Mouse (Mus musculus) myocyte (in vitro differentiated cells): ENCODE data around the gene Agfg2. TPM values are rescaled to one million over a fixed set of nuclear protein-coding genes. Genes with fewer than 3 reads are reported as not detected.
A peak's percentile ranks its signal among the peaks of the same experiment; 100 is the strongest.
"Not testable (repeated sequence)": the region's sequence is repeated elsewhere in the genome, so short reads cannot be mapped to it uniquely, and the experiment has no call there.

Source experiments
- H3K27me3 ChIP-seq: one replicate; pipeline ENCODE4 v1.6.1; 2011; ENCODE audit not compliant: control insufficient read depth, insufficient read depth, insufficient read length
- H3K36me3 ChIP-seq: one replicate; pipeline ENCODE4 v1.6.1; 2011; ENCODE audit not compliant: control insufficient read depth, insufficient read depth
- H3K4me2 ChIP-seq: one replicate; pipeline ENCODE4 v1.6.1; 2011; ENCODE audit warnings: low read depth, control low read depth
- H3K4me3 ChIP-seq: one replicate; pipeline ENCODE4 v1.5.1; 2011; ENCODE audit warnings: mild to moderate bottlenecking, control low read depth, moderate library complexity
- H3K79me2 ChIP-seq: one replicate; pipeline ENCODE4 v1.6.1; 2011; ENCODE audit not compliant: control insufficient read depth, insufficient read depth
- H3ac ChIP-seq: one replicate; pipeline ENCODE4 v1.6.1; 2011; ENCODE audit not compliant: control insufficient read depth, insufficient read length
- CEBPB ChIP-seq: IDR thresholded peaks from 2 replicates; pipeline ENCODE4 v1.6.1; 2011; ENCODE audit warnings: mild to moderate bottlenecking, moderate library complexity; ENCODE audit not compliant: poor library complexity, insufficient read depth, severe bottlenecking
- E2F4 ChIP-seq: IDR thresholded peaks from one replicate; pipeline ENCODE4 v1.6.1; 2011; ENCODE audit warnings: mild to moderate bottlenecking, control low read depth, moderate library complexity; ENCODE audit not compliant: insufficient read depth
- MAX ChIP-seq: IDR thresholded peaks from one replicate; pipeline ENCODE4 v1.6.1; 2011; ENCODE audit warnings: low read depth, mild to moderate bottlenecking, control low read depth
- MYOD1 ChIP-seq, 3 experiments: IDR thresholded peaks; one replicate each; pipeline ENCODE4 v1.6.1; 2011; ENCODE audit warnings: control low read depth in 2 of 3, low read depth in 2 of 3, mild to moderate bottlenecking in 2 of 3, moderate library complexity in 1 of 3; ENCODE audit not compliant: insufficient read length in 2 of 3, control insufficient read depth in 1 of 3
- MYOG ChIP-seq, 3 experiments: IDR thresholded peaks; one replicate each; pipeline ENCODE4 v1.6.1; 2011; ENCODE audit warnings: control low read depth in 2 of 3, low read depth in 2 of 3, mild to moderate bottlenecking in 2 of 3; ENCODE audit not compliant: insufficient read length in 2 of 3, control insufficient read depth in 1 of 3, insufficient read depth in 1 of 3
- POLR2A ChIP-seq: IDR thresholded peaks from one replicate; pipeline ENCODE4 v1.6.1; 2011; ENCODE audit warnings: low read depth, mild to moderate bottlenecking, control low read depth, moderate library complexity; ENCODE audit not compliant: insufficient read length
- POLR2AphosphoS2 ChIP-seq: IDR thresholded peaks from one replicate; pipeline ENCODE4 v1.6.1; 2011; ENCODE audit warnings: low read depth, control low read depth; ENCODE audit not compliant: insufficient read length
- REST ChIP-seq: IDR thresholded peaks from one replicate; pipeline ENCODE4 v1.6.1; 2011; ENCODE audit warnings: mild to moderate bottlenecking, control low read depth, moderate library complexity; ENCODE audit not compliant: insufficient read depth, insufficient read length
- SRF ChIP-seq: IDR thresholded peaks from one replicate; pipeline ENCODE4 v1.6.1; 2011; ENCODE audit warnings: low read depth; ENCODE audit not compliant: control insufficient read depth, insufficient read length
- TCF12 ChIP-seq: IDR thresholded peaks from one replicate; pipeline ENCODE4 v1.6.1; 2011; ENCODE audit warnings: mild to moderate bottlenecking, control low read depth; ENCODE audit not compliant: poor library complexity, insufficient read depth, severe bottlenecking
- TCF3 ChIP-seq: IDR thresholded peaks from one replicate; pipeline ENCODE4 v1.6.1; 2011; ENCODE audit warnings: low read depth, control low read depth; ENCODE audit not compliant: insufficient read length
- USF1 ChIP-seq: IDR thresholded peaks from one replicate; pipeline ENCODE4 v1.6.1; 2011; ENCODE audit warnings: low read depth, mild to moderate bottlenecking, control low read depth, moderate library complexity
- polyA plus RNA-seq: library from polyadenylated mRNA; unstranded; fragments of >200 nt; fragmentation: generic; extraction: Trizol; gene quantifications from one replicate; pipeline ENCODE4 v1.2.1, GENCODE M21; 2012; ENCODE audit warnings: missing spikeins

The Agfg2 gene
- polyA plus RNA-seq, result 8.7 TPM

DNA sequence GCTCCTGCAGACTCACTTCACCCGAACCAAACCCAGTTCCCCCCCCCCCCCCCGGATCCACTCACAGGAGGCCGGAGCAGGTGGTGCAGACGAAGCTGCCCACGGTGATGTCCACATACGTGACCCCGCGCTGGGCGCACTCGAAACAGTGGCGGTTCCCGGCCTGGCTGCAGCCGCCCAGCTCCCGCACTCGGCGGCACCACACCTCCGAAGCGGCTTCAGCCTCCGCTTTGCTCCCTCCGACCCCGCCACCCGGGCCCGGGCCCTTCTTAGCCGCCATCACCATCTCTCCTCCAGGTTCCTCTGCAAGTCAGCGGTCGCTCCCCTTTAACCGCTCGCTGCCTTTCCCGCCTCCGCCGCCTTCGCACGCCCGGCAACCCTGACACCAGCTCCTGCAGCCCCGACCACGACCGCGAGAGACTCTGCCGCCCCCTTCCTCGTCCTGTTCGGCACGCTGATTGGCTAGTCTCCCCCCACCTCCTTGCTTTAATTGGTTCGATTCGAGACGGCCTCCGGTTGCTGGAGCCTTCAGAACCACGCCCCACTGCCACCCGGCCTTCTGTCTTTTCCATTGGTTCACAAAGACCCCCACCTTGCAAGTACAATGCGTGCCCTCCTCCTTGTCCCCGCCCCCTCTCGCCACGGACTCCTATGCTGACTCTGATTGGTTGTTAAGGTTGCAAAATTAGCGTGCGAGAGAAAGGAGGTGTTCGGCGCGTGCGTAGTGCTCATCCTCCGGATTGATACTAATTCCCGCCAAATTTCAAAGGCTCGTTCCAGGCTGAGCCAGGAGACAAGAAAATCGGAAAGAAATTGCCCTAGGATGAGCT lies at the start of gene Agfg2:
TSS of gene Agfg2 (minus strand) at position 433 of the 830 bp plus-strand sequence.
- Histone ChIP-seq H3K27me3 (no peaks in the 10 kb centered on the region), H3K4me3 (peak within 1 kb of the TSS; percentile 57), H3K79me2 (peaks cover 26% of the 10 kb centered on the region), H3ac (peak within 1 kb of the TSS; percentile 56), H3K4me2 (peak within 1 kb of the TSS; percentile 95), H3K36me3 (no peaks in the 10 kb centered on the region)
- TF ChIP-seq MAX, result no peak
- no peak for TF ChIP-seq REST
- no peak for TF ChIP-seq MYOG (IDR thresholded peaks at IDR 0.05; ENCODE audit: control insufficient read depth in 1 of 3, insufficient read depth in 1 of 3, insufficient read length in 2 of 3, low read depth in 2 of 3)
- no peak for TF ChIP-seq CEBPB
- TF ChIP-seq TCF3, result no peak
- no peak for TF ChIP-seq SRF
- TF ChIP-seq TCF12, result no peak
- peak; percentile 42 for TF ChIP-seq POLR2AphosphoS2
- peak; percentile 70 for TF ChIP-seq E2F4
- peak; percentile 64 for TF ChIP-seq POLR2A
- TF ChIP-seq USF1, result no peak

GRCm38 (mm10) chr5:137733638-137734288 lies 49.2 kb upstream of the Agfg2 start:
- Histone ChIP-seq H3K79me2 (no peaks in the 10 kb centered on the region), H3K27me3 (no peaks in the 10 kb centered on the region), H3K4me2 (no peak overlapping the region), H3ac (no peak overlapping the region), H3K4me3 (no peak overlapping the region), H3K36me3 (no peaks in the 10 kb centered on the region)
- TF ChIP-seq POLR2AphosphoS2 (no peak), MYOG (IDR thresholded peaks at IDR 0.05; ENCODE audit: control insufficient read depth in 1 of 3, insufficient read depth in 1 of 3, insufficient read length in 2 of 3, low read depth in 2 of 3) (no peak), TCF3 (no peak), POLR2A (no peak), MYOD1 (IDR thresholded peaks at IDR 0.05; ENCODE audit: control insufficient read depth in 1 of 3, insufficient read length in 2 of 3, low read depth in 2 of 3) (no peak), E2F4 (no peak), REST (no peak), TCF12 (no peak), MAX (no peak), CEBPB (no peak), USF1 (no peak), SRF (no peak)

GRCm38 (mm10) chr5:137726767-137727166 lies 42.2 kb upstream of the Agfg2 start:
- Histone ChIP-seq H3K36me3 (no peaks in the 10 kb centered on the region), H3K79me2 (no peaks in the 10 kb centered on the region), H3K27me3 (peaks cover 9% of the 10 kb centered on the region), H3K4me2 (no peak overlapping the region), H3ac (no peak overlapping the region), H3K4me3 (no peak overlapping the region)
- TF ChIP-seq TCF12 (no peak), USF1 (no peak), SRF (no peak), POLR2A (no peak), MYOG (IDR thresholded peaks at IDR 0.05; ENCODE audit: control insufficient read depth in 1 of 3, insufficient read depth in 1 of 3, insufficient read length in 2 of 3, low read depth in 2 of 3) (no peak), POLR2AphosphoS2 (no peak), MYOD1 (IDR thresholded peaks at IDR 0.05; ENCODE audit: control insufficient read depth in 1 of 3, insufficient read length in 2 of 3, low read depth in 2 of 3) (no peak), E2F4 (no peak), CEBPB (no peak), TCF3 (no peak), MAX (no peak), REST (no peak)

GRCm38 (mm10) chr5:137723840-137724239 lies 39.3 kb upstream of the Agfg2 start:
- Histone ChIP-seq H3K4me2 (no peak overlapping the region), H3K27me3 (peaks cover 9% of the 10 kb centered on the region), H3K4me3 (no peak overlapping the region), H3ac (no peak overlapping the region), H3K79me2 (no peaks in the 10 kb centered on the region), H3K36me3 (no peaks in the 10 kb centered on the region)
- TF ChIP-seq E2F4 (no peak), SRF (no peak), CEBPB (no peak), MYOG (IDR thresholded peaks at IDR 0.05; ENCODE audit: control insufficient read depth in 1 of 3, insufficient read depth in 1 of 3, insufficient read length in 2 of 3, low read depth in 2 of 3) (no peak), TCF3 (no peak), REST (no peak), POLR2AphosphoS2 (no peak), MAX (no peak), POLR2A (no peak), MYOD1 (IDR thresholded peaks at IDR 0.05; ENCODE audit: control insufficient read depth in 1 of 3, insufficient read length in 2 of 3, low read depth in 2 of 3) (no peak), TCF12 (no peak)

- H3K27me3 ChIP-seq, H3ac ChIP-seq, H3K36me3 ChIP-seq, H3K4me3 ChIP-seq, H3K79me2 ChIP-seq, H3K4me2 ChIP-seq: not testable (repeated sequence)
Measured at GRCm38 (mm10) chr5:137720558-137721164, 36.1 kb upstream of the Agfg2 start.
